Mouse (Mus musculus) forebrain, embryonic 10.5 days (tissue): ENCODE measurements around the gene Hinfp. TPM values are rescaled to one million over a fixed set of nuclear protein-coding genes. Genes with fewer than 3 reads are reported as not detected.
"Not testable (repeated sequence)": the region's sequence is repeated elsewhere in the genome, so short reads cannot be mapped to it uniquely, and the experiment has no call there.

Experiments
- DNase-seq: peaks from one replicate; pipeline ENCODE4 v3.0.0-alpha.2; 2017; ENCODE audit warnings: low spot score; ENCODE audit errors: extremely low spot score
- H3K27ac ChIP-seq: fragments of 300-500 bp; sonication (generic); 2 replicates; pipeline ENCODE4 v1.5.1; 2016; ENCODE audit warnings: mild to moderate bottlenecking
- H3K27me3 ChIP-seq: fragments of 300-500 bp; sonication (generic); 2 replicates; pipeline ENCODE4 v1.6.1; 2016; ENCODE audit warnings: mild to moderate bottlenecking; ENCODE audit not compliant: poor library complexity, severe bottlenecking
- H3K36me3 ChIP-seq: fragments of 300-500 bp; sonication (generic); replicated peaks from 2 replicates; pipeline ENCODE4 v1.6.1; 2016; ENCODE audit warnings: mild to moderate bottlenecking, moderate library complexity
- H3K4me1 ChIP-seq: fragments of 300-500 bp; sonication (generic); 2 replicates; pipeline ENCODE4 v1.6.1; 2016
- H3K4me3 ChIP-seq: fragments of 300-500 bp; sonication (generic); 2 replicates; pipeline ENCODE4 v1.5.1; 2016; ENCODE audit warnings: mild to moderate bottlenecking, moderate library complexity
- H3K9me3 ChIP-seq: fragments of 300-500 bp; sonication (generic); 2 replicates; pipeline ENCODE4 v1.6.1; 2016; ENCODE audit warnings: mild to moderate bottlenecking, moderate library complexity
- WGBS: fragments of 180-500 bp; shearing (Covaris S2); methylation state at CpG from one replicate; pipeline ENCODE4 v1.1.7; 2016; 5-methylcytosine and 5-hydroxymethylcytosine counted together
- polyA plus RNA-seq: library from polyadenylated mRNA; unstranded; fragments of >200 nt; fragmentation: Nextera tagmentation; extraction: Ambion mirVana; gene quantifications from 2 replicates; pipeline ENCODE4 v1.2.1, GENCODE M21; 2016

The Hinfp gene
- polyA plus RNA-seq, 1 experiment from 2014 or later = 33.0 TPM

- peaks cover 25% of the 10 kb centered on the region for H3K27me3 ChIP-seq
- H3K27ac ChIP-seq = no peak overlapping the region
- H3K36me3 ChIP-seq = peaks cover 50% of the 10 kb centered on the region
- H3K4me1 ChIP-seq = peaks cover 49% of the 10 kb centered on the region
- no peak for DNase-seq
- no peak overlapping the region for H3K4me3 ChIP-seq
- WGBS = 63% methylated on average over 4 of the region's 4 CpGs
- H3K9me3 ChIP-seq = no peaks in the 10 kb centered on the region
Measured at GRCm38 (mm10) chr9:44317452-44317851, 12.0 kb upstream of the Hinfp start.

- peaks cover 58% of the 10 kb centered on the region for H3K36me3 ChIP-seq
Measured at GRCm38 (mm10) chr9:44314910-44315309, 9.4 kb upstream of the Hinfp start.

GRCm38 (mm10) chr9:44314257-44314547, 8.7 kb upstream of the Hinfp start:
- Histone ChIP-seq H3K27ac (no peak overlapping the region), H3K4me3 (no peak overlapping the region), H3K27me3 (peaks cover 39% of the 10 kb centered on the region), H3K36me3 (peaks cover 58% of the 10 kb centered on the region), H3K4me1 (peaks cover 60% of the 10 kb centered on the region), H3K9me3 (no peaks in the 10 kb centered on the region)
- WGBS = 66% methylated on average over 4 of the region's 4 CpGs
- DNase-seq = no peak

More at GRCm38 (mm10) chr9:44314910-44315309, 9.4 kb upstream of the Hinfp start:
- Histone ChIP-seq H3K27ac (no peak overlapping the region), H3K27me3 (peaks cover 39% of the 10 kb centered on the region), H3K4me3 (no peak overlapping the region), H3K4me1 (peaks cover 64% of the 10 kb centered on the region), H3K9me3 (no peaks in the 10 kb centered on the region)
- WGBS = 93% methylated on average over 18 of the region's 18 CpGs
- no peak for DNase-seq

- H3K9me3 ChIP-seq = no peaks in the 10 kb centered on the region
- 81% methylated on average over 19 of the region's 19 CpGs for WGBS
- peaks cover 58% of the 10 kb centered on the region for H3K36me3 ChIP-seq
- peaks cover 36% of the 10 kb centered on the region for H3K27me3 ChIP-seq
- H3K4me1 ChIP-seq = peaks cover 55% of the 10 kb centered on the region
- H3K4me3 ChIP-seq = no peak overlapping the region
- no peak overlapping the region for H3K27ac ChIP-seq
- DNase-seq = no peak
Measured at GRCm38 (mm10) chr9:44313476-44314256, 8.2 kb upstream of the Hinfp start.

GRCm38 (mm10) chr9:44311136-44312134, 6.0 kb upstream of the Hinfp start:
- H3K27me3 ChIP-seq = peaks cover 31% of the 10 kb centered on the region
- 5% methylated on average over 27 of the region's 27 CpGs for WGBS
- H3K27ac ChIP-seq = peak overlapping the region; percentile 75
- H3K4me1 ChIP-seq = peaks cover 34% of the 10 kb centered on the region
- H3K36me3 ChIP-seq = peaks cover 47% of the 10 kb centered on the region
- no peaks in the 10 kb centered on the region for H3K9me3 ChIP-seq
- peak; percentile 47 for DNase-seq
- peak overlapping the region; percentile 34 for H3K4me3 ChIP-seq

GRCm38 (mm10) chr9:44310750-44311135, 5.3 kb upstream of the Hinfp start:
- H3K36me3 ChIP-seq = peaks cover 40% of the 10 kb centered on the region
- H3K27ac ChIP-seq = peak overlapping the region; percentile 75
- H3K27me3 ChIP-seq = peaks cover 31% of the 10 kb centered on the region
- H3K9me3 ChIP-seq = no peaks in the 10 kb centered on the region
- H3K4me3 ChIP-seq = peak overlapping the region; percentile 34
- no peak for DNase-seq
- peaks cover 37% of the 10 kb centered on the region for H3K4me1 ChIP-seq
- 17% methylated on average over 10 of the region's 10 CpGs for WGBS

- DNase-seq = no peak
- H3K36me3 ChIP-seq = peaks cover 31% of the 10 kb centered on the region
- H3K4me1 ChIP-seq = peaks cover 41% of the 10 kb centered on the region
- no peaks in the 10 kb centered on the region for H3K9me3 ChIP-seq
- no peak overlapping the region for H3K27ac ChIP-seq
- WGBS = 66% methylated on average over 3 of the region's 3 CpGs
- H3K27me3 ChIP-seq = peaks cover 31% of the 10 kb centered on the region
- H3K4me3 ChIP-seq = no peak overlapping the region
Measured at GRCm38 (mm10) chr9:44309756-44310155, 4.3 kb upstream of the Hinfp start.

- peaks cover 46% of the 10 kb centered on the region for H3K4me1 ChIP-seq
- peaks cover 12% of the 10 kb centered on the region for H3K27me3 ChIP-seq
- WGBS = 87% methylated on average over 2 of the region's 2 CpGs
- H3K27ac ChIP-seq = no peak overlapping the region
- DNase-seq = no peak
- H3K36me3 ChIP-seq = peaks cover 12% of the 10 kb centered on the region
- H3K9me3 ChIP-seq = no peaks in the 10 kb centered on the region
- no peak overlapping the region for H3K4me3 ChIP-seq
Measured at GRCm38 (mm10) chr9:44307248-44307647, 1.8 kb upstream of the Hinfp start.

- H3K27ac ChIP-seq = no peak overlapping the region
- H3K4me1 ChIP-seq = peaks cover 39% of the 10 kb centered on the region
- H3K36me3 ChIP-seq = peaks cover 16% of the 10 kb centered on the region
- WGBS = 91% methylated on average over 6 of the region's 6 CpGs
- no peak for DNase-seq
- H3K9me3 ChIP-seq = no peaks in the 10 kb centered on the region
- H3K4me3 ChIP-seq = no peak overlapping the region
- peaks cover 12% of the 10 kb centered on the region for H3K27me3 ChIP-seq
Measured at GRCm38 (mm10) chr9:44306532-44306931, 1.1 kb upstream of the Hinfp start.

- peaks cover 76% of the 10 kb centered on the region for H3K36me3 ChIP-seq
- not testable (repeated sequence) for H3K27me3 ChIP-seq, H3K9me3 ChIP-seq, DNase-seq, H3K27ac ChIP-seq, H3K4me3 ChIP-seq
- WGBS = 97% methylated on average over 3 of the region's 3 CpGs
- H3K4me1 ChIP-seq = peaks cover 16% of the 10 kb centered on the region
Measured at GRCm38 (mm10) chr9:44300001-44300400, 5.5 kb downstream of the Hinfp start.

GRCm38 (mm10) chr9:44292490-44292889, 13.0 kb downstream of the Hinfp start:
- peaks cover 20% of the 10 kb centered on the region for H3K4me1 ChIP-seq
- no peak overlapping the region for H3K27ac ChIP-seq
- H3K27me3 ChIP-seq = peaks cover 26% of the 10 kb centered on the region
- WGBS = 71% methylated on average over 3 of the region's 3 CpGs
- H3K36me3 ChIP-seq = peaks cover 75% of the 10 kb centered on the region
- H3K9me3 ChIP-seq = no peaks in the 10 kb centered on the region; the same call in 1 of the 2 replicates
- H3K4me3 ChIP-seq = no peak overlapping the region
- DNase-seq = peak; percentile 34

- Histone ChIP-seq H3K4me1 (peaks cover 39% of the 10 kb centered on the region), H3K27me3 (peaks cover 46% of the 10 kb centered on the region), H3K27ac (peak overlapping the region; percentile 81), H3K4me3 (peak overlapping the region; percentile 64), H3K9me3 (no peaks in the 10 kb centered on the region; the same call in 1 of the 2 replicates), H3K36me3 (peaks cover 43% of the 10 kb centered on the region)
- 4% methylated on average over 11 of the region's 11 CpGs for WGBS
- DNase-seq = no peak
Measured at GRCm38 (mm10) chr9:44288959-44289291, 16.5 kb downstream of the Hinfp start.
